Mouse (Mus musculus) liver, embryonic 18 days (tissue): Measurements from ENCODE around the gene Gm6882. TPM values are rescaled to one million over a fixed set of nuclear protein-coding genes. Genes with fewer than 3 reads are reported as not detected.

Experiments
- polyA plus RNA-seq: library from polyadenylated mRNA; depleted of rRNA; stranded (reverse); fragments of >200 nt; gene quantifications from 2 replicates; pipeline ENCODE4 v1.2.3, GENCODE M21; 2012; rRNA removed

Gm6882 gene
- not detected in 2 replicates for polyA plus RNA-seq

GRCm38 (mm10) chr7:21432645-21433044, at the start of gene Gm6882:
Gene Gm6882, minus strand, starts transcription at chr7:21432745.

Other genes with a start within 250 kb of the Gm6882 start
- not detected in 2 replicates for gene Gm5157, start 242.3 kb downstream of the Gm6882 start, polyA plus RNA-seq
- gene Vmn1r124, start 172.1 kb downstream of the Gm6882 start, polyA plus RNA-seq = not detected in 2 replicates
- gene Vmn1r125, start 160.6 kb downstream of the Gm6882 start, polyA plus RNA-seq = not detected in 2 replicates
- not detected in 2 replicates for gene Vmn1r126, start 131.3 kb downstream of the Gm6882 start, polyA plus RNA-seq
- gene Vmn1r127, start 112.9 kb downstream of the Gm6882 start, polyA plus RNA-seq = not detected in 2 replicates
- gene Vmn1r128, start 83.4 kb downstream of the Gm6882 start, polyA plus RNA-seq = not detected in 2 replicates
- not detected in 2 replicates for gene Vmn1r129, start 71.5 kb downstream of the Gm6882 start, polyA plus RNA-seq
- gene Vmn1r130, start 79.0 kb upstream of the Gm6882 start, polyA plus RNA-seq = not detected in 2 replicates
- not detected in 2 replicates for gene Vmn1r131, start 113.3 kb upstream of the Gm6882 start, polyA plus RNA-seq
- gene Vmn1r132, start 181.3 kb upstream of the Gm6882 start, polyA plus RNA-seq = not detected in 2 replicates